Mouse (Mus musculus) left cerebral cortex, adult 2 months (tissue): Measurements from ENCODE around the gene Gm49387. TPM values are rescaled to one million over a fixed set of nuclear protein-coding genes. Genes with fewer than 3 reads are reported as not detected.

Experiments
- DNase-seq, 2 experiments: peaks; one replicate each; pipeline ENCODE4 v3.0.0; 2021 to 2022; ENCODE audit warnings: low spot score in 2 of 2, mixed read lengths in 1 of 2; ENCODE audit errors: extremely low spot score in 1 of 2
- H3K27ac ChIP-seq: fragments of 200-600 bp; 2 replicates; pipeline ENCODE4 v1.8.1; 2022
- H3K4me3 ChIP-seq: fragments of 200-600 bp; 2 replicates; pipeline ENCODE4 v1.8.1; 2022
- CTCF ChIP-seq: fragments of 200-600 bp; IDR thresholded peaks from 2 replicates; pipeline ENCODE4 v1.8.1; 2022; ENCODE audit warnings: antibody characterized with exemption, mild to moderate bottlenecking, moderate library complexity
- intact Hi-C: fragments of 180-260 bp; cut with DNase I; formaldehyde crosslinking; loops from one replicate; pipeline ENCODE4 v1.15.1; 2025
- total RNA-seq, 2 experiments: library from RNA; stranded (reverse); gene quantifications; 2 replicates each; pipeline ENCODE4 v1.2.3; 2021

Gene Gm49387
- total RNA-seq, 2 experiments from 2014 or later, result not detected

DNA sequence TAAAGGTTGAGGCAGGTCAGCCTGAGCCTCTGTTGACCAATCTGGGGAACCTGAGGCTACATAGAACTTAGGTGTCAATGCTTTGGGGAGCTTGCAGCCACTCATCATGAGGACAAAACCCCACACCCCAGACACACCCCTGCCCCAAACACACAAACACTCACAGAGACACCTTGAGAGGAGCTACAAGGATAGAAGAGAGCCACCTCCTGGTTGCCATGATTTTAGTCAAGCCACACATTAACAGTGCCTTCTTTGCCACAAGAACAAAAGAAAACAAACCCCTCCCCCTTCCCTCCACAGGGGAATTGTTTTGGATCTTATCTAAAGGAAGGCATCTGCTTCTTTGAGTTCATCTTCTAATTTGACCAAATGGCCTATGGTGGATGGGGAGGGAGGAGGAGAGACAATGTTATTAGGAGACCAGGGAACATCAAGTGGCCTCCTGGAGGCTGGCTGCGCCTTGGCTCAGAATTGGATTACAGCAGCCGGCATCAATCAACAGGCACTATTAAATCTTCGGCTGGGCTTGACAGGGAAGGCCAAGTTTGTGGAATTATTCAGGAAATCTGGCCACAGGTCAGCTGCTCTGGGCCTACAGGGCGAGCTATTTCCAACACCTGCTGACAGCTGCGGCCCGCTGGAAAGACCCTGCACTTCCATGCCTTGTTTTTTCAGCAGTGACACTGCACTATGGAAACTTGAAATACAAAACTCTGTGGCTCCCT lies 76.1 kb downstream of the Gm49387 start:
- DNase-seq, result no peak
- TF ChIP-seq CTCF, result no peak
- intact Hi-C loops, result no loop called here

DNA sequence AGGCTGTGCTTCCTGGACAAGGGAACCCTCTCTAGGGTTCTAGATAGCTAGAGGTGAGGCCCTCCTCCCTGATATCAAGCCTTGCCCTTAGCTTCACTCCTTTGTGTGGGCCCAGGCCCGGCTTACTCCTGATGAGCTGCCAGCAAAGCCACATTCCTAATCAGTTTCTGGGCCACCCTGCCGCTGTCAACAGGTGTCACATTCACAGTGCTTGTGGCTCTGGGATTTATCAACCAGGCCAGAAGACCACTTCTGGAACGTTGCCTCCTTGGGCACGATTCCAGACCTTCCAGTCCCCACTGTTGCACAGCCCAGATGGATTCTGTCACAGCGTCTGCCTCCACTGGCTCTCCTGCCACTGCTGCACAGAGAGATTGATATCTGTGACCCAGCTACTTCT lies 79.8 kb downstream of the Gm49387 start:
- Histone ChIP-seq H3K27ac (no peak overlapping the region), H3K4me3 (no peak overlapping the region)
- intact Hi-C loops, result no loop called here
- no peak for TF ChIP-seq CTCF
- no peak for DNase-seq

More for the DNA sequence above, 76.1 kb downstream of the Gm49387 start:
- H3K4me3 ChIP-seq, result no peak overlapping the region
- no peak overlapping the region for H3K27ac ChIP-seq

DNA sequence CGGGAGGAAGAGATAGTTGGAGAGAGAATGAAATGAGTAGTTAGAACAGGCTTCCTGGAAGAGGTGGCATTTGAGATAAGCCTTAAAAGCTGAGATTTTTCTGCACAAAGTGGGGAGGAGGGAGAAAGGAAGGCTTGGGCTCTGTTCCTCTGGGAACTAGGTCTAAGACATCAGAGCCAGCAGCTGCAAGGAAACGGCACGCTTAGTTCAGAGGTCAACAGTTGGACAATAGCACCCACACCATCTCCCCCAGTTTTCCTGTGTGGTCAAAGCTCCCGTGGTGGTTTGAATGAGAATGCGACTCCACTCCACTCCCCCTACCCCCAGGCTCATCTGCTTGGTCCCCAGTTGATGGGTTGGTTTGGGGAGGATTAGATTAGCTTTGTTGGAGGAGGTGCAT lies 81.5 kb downstream of the Gm49387 start:
- TF ChIP-seq CTCF, result no peak
- intact Hi-C loops, result no loop called here

DNA sequence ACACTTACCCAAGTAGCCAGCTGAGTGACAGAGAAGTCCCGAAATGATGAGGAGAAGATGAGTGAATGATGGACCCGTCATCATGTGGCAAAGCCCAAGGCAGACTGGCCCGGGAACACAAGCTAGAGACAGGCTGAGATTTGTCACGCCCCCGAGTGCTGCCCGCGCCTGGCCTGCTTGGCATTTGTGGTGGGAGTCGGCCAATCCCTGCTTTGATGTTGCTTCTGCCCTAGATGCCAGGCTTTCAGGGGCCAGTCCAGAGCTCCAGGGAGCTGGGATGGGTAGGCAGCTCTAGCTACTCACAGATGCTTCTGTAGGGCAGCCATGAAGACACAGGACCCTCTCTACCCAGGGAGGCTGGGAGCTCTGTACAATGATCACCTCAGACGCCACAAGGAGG lies 82.9 kb downstream of the Gm49387 start:
- TF ChIP-seq CTCF, result no peak
- H3K27ac ChIP-seq, result no peak overlapping the region
- intact Hi-C loops, result no loop called here

More for the DNA sequence above, 81.5 kb downstream of the Gm49387 start:
- no peak overlapping the region for H3K27ac ChIP-seq
- H3K4me3 ChIP-seq, result no peak overlapping the region
- DNase-seq, result no peak

DNA sequence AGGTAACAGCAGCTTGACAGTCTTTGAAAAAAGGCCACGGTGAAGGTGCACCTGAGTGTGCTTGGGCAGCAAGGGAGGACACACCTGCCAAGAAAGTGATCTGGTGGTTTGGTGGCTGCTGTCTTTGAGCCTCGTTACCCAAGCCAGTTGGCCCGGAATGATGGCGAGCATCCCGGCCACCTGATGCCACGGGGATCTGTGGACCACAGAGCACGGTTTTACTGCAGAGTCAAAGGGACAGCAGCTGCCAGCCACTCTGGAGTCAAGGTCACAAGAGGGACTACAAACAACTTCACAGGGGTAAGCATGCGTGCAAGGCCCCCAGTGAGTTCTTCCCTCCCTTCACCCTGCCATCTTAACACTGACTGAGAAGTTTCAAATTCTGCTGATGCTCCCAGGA lies 83.4 kb downstream of the Gm49387 start:
- DNase-seq, result no peak
- intact Hi-C loops, result no loop called here
- Histone ChIP-seq H3K27ac (no peak overlapping the region), H3K4me3 (no peak overlapping the region)
- TF ChIP-seq CTCF, result no peak

More for the DNA sequence above, 82.9 kb downstream of the Gm49387 start:
- H3K4me3 ChIP-seq, result no peak overlapping the region
- DNase-seq, result no peak

DNA sequence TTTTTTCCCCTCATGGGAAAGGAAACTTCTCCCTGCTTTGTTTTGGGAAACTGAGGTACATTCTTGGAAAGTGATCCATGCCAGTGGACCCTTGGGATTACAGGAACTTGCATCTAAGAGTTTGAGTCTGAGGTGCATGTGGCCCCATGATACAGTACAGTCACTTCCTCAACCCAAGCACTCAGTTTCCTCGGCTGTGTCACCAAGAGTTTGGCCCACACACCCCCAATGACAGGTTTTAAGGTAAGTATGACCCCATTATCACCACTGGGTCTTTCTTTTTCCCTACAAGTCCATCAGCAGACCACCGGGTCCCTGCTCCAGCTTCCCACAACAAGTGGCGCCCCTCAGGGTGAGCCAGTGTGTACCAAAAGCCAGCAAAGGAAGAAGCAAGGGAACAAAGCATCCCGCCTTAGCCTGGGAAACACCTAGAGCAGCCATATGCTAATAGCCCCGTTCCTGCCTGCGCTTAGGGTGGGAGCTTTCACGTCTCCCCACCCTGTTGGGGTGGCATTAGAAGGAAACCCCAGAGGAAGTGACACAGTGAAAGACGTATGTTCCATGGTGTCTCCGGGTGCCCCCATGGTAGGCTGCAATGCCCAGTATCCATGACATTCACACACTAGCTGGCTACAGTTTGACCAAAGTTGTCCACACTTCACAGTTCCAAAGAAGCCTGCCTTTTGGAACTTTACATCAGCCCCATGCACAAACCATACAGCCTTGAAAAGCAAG lies 84.0 kb downstream of the Gm49387 start:
- no peak for TF ChIP-seq CTCF
- no peak for DNase-seq
- H3K4me3 ChIP-seq, result no peak overlapping the region
- intact Hi-C loops, result no loop called here
- H3K27ac ChIP-seq, result no peak overlapping the region

DNA sequence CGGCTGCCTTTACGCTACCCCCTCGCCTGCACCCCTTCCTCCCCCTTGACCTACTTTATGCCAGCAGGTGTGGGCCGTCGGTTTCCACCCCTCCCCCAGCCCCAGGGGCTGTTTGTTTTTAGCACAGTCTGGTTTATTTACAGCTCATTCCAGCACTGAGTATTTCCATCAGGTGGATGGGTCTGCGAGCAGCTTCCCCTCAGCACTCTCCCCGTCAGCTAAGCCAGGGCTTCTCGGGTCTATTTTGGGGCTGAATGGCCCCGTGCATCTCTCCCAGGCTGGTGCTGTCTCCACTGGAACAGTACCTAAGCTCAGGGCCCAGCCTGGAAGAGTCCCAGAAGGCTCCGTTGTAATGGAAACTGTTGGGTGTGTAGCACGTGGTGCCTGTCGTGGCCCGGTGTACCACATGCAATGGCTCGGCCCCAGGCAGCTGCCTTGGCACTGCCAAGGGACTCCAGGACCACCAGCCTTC lies 84.7 kb downstream of the Gm49387 start:
- no peak overlapping the region for H3K4me3 ChIP-seq
- TF ChIP-seq CTCF, result no peak
- intact Hi-C loops, result no loop called here
- no peak overlapping the region for H3K27ac ChIP-seq
- no peak for DNase-seq

DNA sequence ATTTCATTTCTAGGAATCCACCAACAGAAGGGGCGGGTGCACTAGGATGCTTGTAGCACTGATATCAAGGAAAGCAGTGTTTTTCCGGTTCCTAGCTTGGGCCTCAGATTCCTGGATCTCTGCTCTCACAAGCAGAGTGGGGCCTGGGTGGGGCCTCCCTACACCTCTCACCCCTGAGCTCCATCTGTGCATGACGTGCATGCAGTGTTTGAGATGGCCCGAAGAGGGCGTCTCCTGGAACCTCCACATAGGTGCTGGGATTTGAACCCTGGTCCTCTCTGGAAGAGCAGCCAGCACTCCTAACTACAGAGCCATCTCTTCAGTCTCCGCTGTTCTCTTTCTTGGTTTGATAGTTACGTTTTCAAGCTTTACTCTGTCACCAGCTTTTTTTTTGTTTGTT lies 85.7 kb downstream of the Gm49387 start:
- TF ChIP-seq CTCF, result no peak
- no peak overlapping the region for H3K27ac ChIP-seq
- DNase-seq, result no peak
- H3K4me3 ChIP-seq, result no peak overlapping the region
- intact Hi-C loops, result no loop called here

DNA sequence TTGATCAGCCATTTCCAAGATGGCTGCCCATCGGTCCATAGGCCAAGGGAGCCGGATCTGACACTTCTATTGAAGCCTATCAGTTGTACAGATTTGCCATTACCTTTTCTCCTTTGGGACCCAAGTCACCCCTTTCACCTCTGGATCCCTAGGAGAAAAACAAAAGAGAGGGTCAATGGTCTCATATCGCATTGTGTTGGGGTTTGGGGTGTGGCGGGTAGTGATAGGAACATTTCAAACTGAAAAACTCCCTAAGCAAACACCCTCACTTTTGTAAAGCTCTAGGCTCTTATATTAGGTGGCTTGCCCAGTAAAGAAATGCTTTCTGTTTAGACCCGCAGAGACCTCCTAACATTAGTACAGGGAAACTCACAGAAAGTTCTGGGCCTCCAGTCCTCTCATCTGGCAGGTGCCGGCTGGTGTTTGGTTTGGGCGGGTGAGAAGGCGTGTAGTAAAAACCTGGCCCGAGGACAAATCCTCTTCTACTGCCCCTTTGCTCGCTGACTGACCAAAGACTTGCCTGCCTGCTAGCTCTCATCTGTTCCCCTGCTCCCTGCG lies 96.7 kb downstream of the Gm49387 start:
- TF ChIP-seq CTCF, result no peak
- intact Hi-C loops, result no loop called here
- DNase-seq, result no peak
- H3K27ac ChIP-seq, result no peak overlapping the region
- H3K4me3 ChIP-seq, result no peak overlapping the region

DNA sequence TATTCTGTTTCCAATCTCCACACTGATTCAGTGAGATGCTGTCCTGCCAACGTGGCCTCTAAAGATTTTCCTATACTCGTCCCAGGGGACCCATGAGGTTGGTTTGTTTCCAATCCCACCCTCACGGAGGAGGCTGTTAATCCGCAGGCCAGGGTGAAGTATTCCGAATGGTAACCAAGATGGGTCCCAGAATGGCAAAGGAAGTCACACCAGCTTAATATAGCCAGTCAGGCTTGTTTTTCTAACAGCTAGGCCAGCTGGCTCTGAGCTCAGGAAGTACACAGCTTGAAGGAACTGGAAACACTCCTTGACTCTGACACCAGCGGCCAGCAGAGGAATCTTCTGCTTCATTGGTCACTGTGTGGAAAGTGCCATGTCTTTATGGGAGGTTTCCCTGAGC lies 103.4 kb downstream of the Gm49387 start:
- no peak for TF ChIP-seq CTCF
- intact Hi-C loops, result no loop called here
- Histone ChIP-seq H3K27ac (no peak overlapping the region), H3K4me3 (no peak overlapping the region)
- no peak for DNase-seq

DNA sequence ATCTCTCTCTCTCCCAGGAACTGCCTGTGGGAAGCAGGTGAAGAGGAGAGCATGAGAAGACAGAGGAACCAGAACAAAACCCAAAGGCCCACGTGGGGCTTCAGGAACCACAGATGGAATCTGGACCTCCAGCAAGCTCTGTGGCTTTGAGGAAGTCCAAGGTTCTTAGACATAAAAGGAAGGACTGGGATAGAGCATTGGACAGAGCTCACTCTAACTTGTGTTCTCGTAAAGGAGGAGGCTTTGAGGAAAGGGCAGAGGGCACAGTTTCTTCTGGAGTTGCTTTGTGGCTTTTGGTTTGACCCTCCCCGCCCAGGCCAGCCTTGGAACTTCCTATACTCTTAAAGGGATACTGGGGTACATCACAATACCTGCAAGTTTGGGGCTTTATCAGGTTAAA lies 108.0 kb downstream of the Gm49387 start:
- intact Hi-C loops, result loop anchor here (5.0 kb wide), 1 partner anchor 60 kb away; the partner anchor contains the start of gene Colq
- no peak for TF ChIP-seq CTCF
- H3K27ac ChIP-seq, result no peak overlapping the region
- H3K4me3 ChIP-seq, result no peak overlapping the region
- no peak for DNase-seq

DNA sequence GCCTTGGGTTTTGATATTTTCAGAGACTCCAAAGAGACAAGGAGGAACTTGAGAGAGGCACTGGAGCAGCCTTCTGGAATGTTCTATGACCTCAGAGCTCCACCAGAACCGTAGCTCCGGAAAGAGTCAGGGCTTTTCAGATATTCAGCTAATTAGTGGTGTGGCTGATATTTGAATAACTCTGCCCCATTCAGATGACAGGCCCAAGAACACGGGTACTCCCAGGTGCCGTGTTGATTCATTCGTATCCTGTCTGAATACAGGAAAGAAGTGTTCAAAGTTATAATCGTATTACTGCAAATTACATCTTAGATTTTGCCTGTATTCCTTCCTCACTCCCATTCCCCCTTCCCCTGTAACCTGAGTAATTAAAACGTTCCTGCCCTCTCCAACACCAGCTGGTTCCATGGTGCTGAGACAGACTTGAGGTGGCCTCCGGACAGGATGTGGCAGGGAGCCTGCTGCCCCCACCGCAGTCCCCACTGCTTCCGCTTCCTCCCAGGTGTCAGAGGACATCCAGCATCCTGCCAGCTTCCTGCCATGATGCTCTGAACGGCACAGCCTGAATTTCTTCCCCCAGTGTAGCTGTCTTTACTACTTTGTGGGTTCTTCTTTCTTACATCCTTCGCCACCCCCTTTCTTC lies 109.1 kb downstream of the Gm49387 start:
- no peak for DNase-seq
- Histone ChIP-seq H3K4me3 (no peak overlapping the region), H3K27ac (no peak overlapping the region)
- no peak for TF ChIP-seq CTCF
- intact Hi-C loops, result loop anchor here (5.0 kb wide), 1 partner anchor 61 kb away; the partner anchor contains the start of gene Colq
